Mouse (Mus musculus) heart, embryonic 13.5 days (tissue): ENCODE measurements around the gene Cdc14a. TPM values are rescaled to one million over a fixed set of nuclear protein-coding genes. Genes with fewer than 3 reads are reported as not detected.
A peak's percentile ranks its signal among the peaks of the same experiment; 100 is the strongest.

Source experiments
- ATAC-seq: fragments of 200-750 bp; cut with Nextera tagmentation; 2 replicates; pipeline ENCODE4 v1.8.0; 2017; ENCODE audit warnings: moderate TSS enrichment; ENCODE audit not compliant: insufficient number of reproducible peaks, low FRiP score, low TSS enrichment; ENCODE audit errors: extremely low read depth
- H3K27ac ChIP-seq: fragments of 300-500 bp; sonication (generic); replicated peaks from 2 replicates; pipeline ENCODE4 v1.5.1; 2015; ENCODE audit warnings: moderate library complexity, mild to moderate bottlenecking, inconsistent platforms
- H3K27me3 ChIP-seq: fragments of 300-500 bp; sonication (generic); replicated peaks from 2 replicates; pipeline ENCODE4 v1.6.1; 2015; ENCODE audit warnings: mild to moderate bottlenecking, inconsistent platforms
- H3K36me3 ChIP-seq: fragments of 300-500 bp; sonication (generic); 2 replicates; pipeline ENCODE4 v1.6.1; 2015; ENCODE audit warnings: mild to moderate bottlenecking, inconsistent platforms
- H3K4me1 ChIP-seq: fragments of 300-500 bp; sonication (generic); 2 replicates; pipeline ENCODE4 v1.6.1; 2015; ENCODE audit warnings: inconsistent platforms
- H3K4me2 ChIP-seq: fragments of 300-500 bp; sonication (generic); 2 replicates; pipeline ENCODE4 v1.6.1; 2015; ENCODE audit warnings: inconsistent platforms, mild to moderate bottlenecking, moderate library complexity
- H3K4me3 ChIP-seq: fragments of 300-500 bp; sonication (generic); 2 replicates; pipeline ENCODE4 v1.5.1; 2015; ENCODE audit warnings: moderate library complexity, mild to moderate bottlenecking, inconsistent platforms
- H3K9ac ChIP-seq: fragments of 300-500 bp; sonication (generic); 2 replicates; pipeline ENCODE4 v1.6.1; 2015; ENCODE audit warnings: inconsistent platforms, mild to moderate bottlenecking, moderate library complexity
- H3K9me3 ChIP-seq: fragments of 300-500 bp; sonication (generic); 2 replicates; pipeline ENCODE4 v1.6.1; 2016; ENCODE audit warnings: inconsistent platforms
- WGBS: fragments of 180-500 bp; shearing (Covaris S2); methylation state at CpG from one replicate; pipeline ENCODE4 v1.1.7; 2015; ENCODE audit warnings: mixed read lengths; 5-methylcytosine and 5-hydroxymethylcytosine counted together
- polyA plus RNA-seq: library from polyadenylated mRNA; unstranded; fragments of >200 nt; fragmentation: Nextera tagmentation; extraction: Ambion mirVana; gene quantifications from 2 replicates; pipeline ENCODE4 v1.2.1, GENCODE M21; 2015

The Cdc14a gene
- polyA plus RNA-seq, 1 experiment from 2014 or later = 3.6 TPM

GRCm38 (mm10) chr3:116263977-116264376, 159.9 kb downstream of the Cdc14a start:
- H3K36me3 ChIP-seq = no peaks in the 10 kb centered on the region
- H3K4me1 ChIP-seq = no peaks in the 10 kb centered on the region
- 77% methylated on average over 1 of the region's 1 CpGs for WGBS
- H3K9me3 ChIP-seq = no peaks in the 10 kb centered on the region
- no peak for ATAC-seq
- H3K27ac ChIP-seq = no peak overlapping the region
- H3K4me2 ChIP-seq = no peak overlapping the region
- no peak overlapping the region for H3K9ac ChIP-seq
- H3K27me3 ChIP-seq = no peaks in the 10 kb centered on the region
- no peak overlapping the region for H3K4me3 ChIP-seq

DNA sequence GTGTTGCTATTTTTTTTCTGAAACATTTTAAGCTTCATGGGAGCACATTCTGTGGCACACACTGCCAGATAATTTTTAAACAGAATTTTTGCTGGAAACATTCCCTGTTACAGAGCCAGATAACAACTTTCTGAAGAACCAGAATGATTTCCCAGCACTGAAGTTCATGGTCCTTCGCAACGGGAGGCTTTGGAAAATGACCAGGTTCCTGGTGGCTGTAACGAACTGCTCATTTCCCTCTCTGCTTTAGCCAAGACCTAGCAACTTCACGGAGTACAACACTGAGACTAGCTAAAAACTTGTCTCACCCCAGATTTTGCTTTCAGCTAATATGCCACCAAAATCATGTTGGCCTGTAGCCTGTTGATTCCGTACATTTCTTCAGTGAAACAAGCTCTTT, 160.8 kb downstream of the Cdc14a start:
- Histone ChIP-seq H3K27me3 (no peaks in the 10 kb centered on the region), H3K36me3 (no peaks in the 10 kb centered on the region), H3K27ac (no peak overlapping the region), H3K9me3 (no peaks in the 10 kb centered on the region), H3K4me1 (no peaks in the 10 kb centered on the region), H3K4me3 (no peak overlapping the region), H3K4me2 (no peak overlapping the region), H3K9ac (no peak overlapping the region)
- ATAC-seq = no peak
- WGBS = 71% methylated on average over 5 of the region's 5 CpGs

- Histone ChIP-seq H3K9ac (no peak overlapping the region), H3K27ac (no peak overlapping the region), H3K4me3 (no peak overlapping the region), H3K4me1 (peaks cover 16% of the 10 kb centered on the region), H3K9me3 (no peaks in the 10 kb centered on the region), H3K27me3 (peaks cover 52% of the 10 kb centered on the region), H3K36me3 (no peaks in the 10 kb centered on the region), H3K4me2 (no peak overlapping the region)
- no peak for ATAC-seq
- 55% methylated on average over 5 of the region's 5 CpGs for WGBS
Observed at GRCm38 (mm10) chr3:116256104-116256503, 167.7 kb downstream of the Cdc14a start.

DNA sequence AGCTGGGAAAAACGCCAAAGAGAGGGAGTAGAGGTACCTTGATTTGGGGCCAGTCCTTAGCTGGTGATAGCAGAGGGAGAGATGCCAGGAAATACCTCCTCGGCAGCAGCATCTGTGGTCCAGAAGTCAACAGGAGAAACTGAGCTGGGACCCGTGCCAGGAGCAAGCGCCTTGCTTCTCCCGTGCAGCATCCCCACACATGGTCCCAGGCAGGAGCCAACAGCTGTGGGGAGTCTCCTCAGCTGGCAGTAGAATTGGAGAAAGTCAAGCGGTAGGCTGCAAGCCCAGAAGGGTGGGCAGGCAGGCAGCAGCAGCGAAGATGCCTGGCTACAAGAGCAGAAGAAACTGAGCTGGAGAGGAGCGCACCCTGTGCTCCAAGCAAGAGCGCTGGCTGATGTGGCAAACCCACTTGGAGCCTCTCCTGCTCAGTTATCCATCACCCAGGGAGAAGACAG, 170.7 kb downstream of the Cdc14a start, which contains the start of gene Gpr88:
Gene Gpr88 (minus strand): TSS at position 427 of the 455 bp plus-strand sequence.
- H3K4me2 ChIP-seq = peak within 1 kb of the TSS; percentile 89
- ATAC-seq = no peak
- WGBS = 2% methylated on average over 9 of the region's 9 CpGs
- H3K27ac ChIP-seq = no peak within 1 kb of the TSS
- peak within 1 kb of the TSS; percentile 61 for H3K4me3 ChIP-seq
- H3K36me3 ChIP-seq = no peaks in the 10 kb centered on the region
- peak within 1 kb of the TSS; percentile 57 for H3K9ac ChIP-seq
- H3K27me3 ChIP-seq = peaks cover 81% of the 10 kb centered on the region
- no peaks in the 10 kb centered on the region for H3K9me3 ChIP-seq
- H3K4me1 ChIP-seq = peaks cover 16% of the 10 kb centered on the region

- no peaks in the 10 kb centered on the region for H3K36me3 ChIP-seq
- H3K27ac ChIP-seq = no peak overlapping the region
- H3K27me3 ChIP-seq = peaks cover 86% of the 10 kb centered on the region
- H3K4me3 ChIP-seq = peak overlapping the region; percentile 61
- H3K9ac ChIP-seq = peak overlapping the region; percentile 57
- under 1% methylated on average over 48 of the region's 48 CpGs for WGBS
- H3K9me3 ChIP-seq = no peaks in the 10 kb centered on the region
- ATAC-seq = no peak
- H3K4me1 ChIP-seq = peaks cover 16% of the 10 kb centered on the region
- H3K4me2 ChIP-seq = peak overlapping the region; percentile 89
Observed at GRCm38 (mm10) chr3:116252255-116253040, 171.4 kb downstream of the Cdc14a start.

- no peak for ATAC-seq
- Histone ChIP-seq H3K36me3 (no peaks in the 10 kb centered on the region), H3K4me3 (peak overlapping the region; percentile 61), H3K27ac (no peak overlapping the region), H3K4me1 (peaks cover 16% of the 10 kb centered on the region), H3K9ac (peak overlapping the region; percentile 57), H3K4me2 (peak overlapping the region; percentile 89), H3K9me3 (no peaks in the 10 kb centered on the region), H3K27me3 (peaks cover 93% of the 10 kb centered on the region)
- under 1% methylated on average over 83 of the region's 86 CpGs for WGBS
Observed at GRCm38 (mm10) chr3:116251481-116252254, 172.2 kb downstream of the Cdc14a start.

- H3K4me3 ChIP-seq = no peak overlapping the region
- no peak overlapping the region for H3K9ac ChIP-seq
- no peaks in the 10 kb centered on the region for H3K9me3 ChIP-seq
- H3K4me2 ChIP-seq = no peak overlapping the region
- H3K4me1 ChIP-seq = peaks cover 16% of the 10 kb centered on the region
- WGBS = 80% methylated on average over 2 of the region's 2 CpGs
- H3K27me3 ChIP-seq = peaks cover 85% of the 10 kb centered on the region
- ATAC-seq = no peak
- no peak overlapping the region for H3K27ac ChIP-seq
- no peaks in the 10 kb centered on the region for H3K36me3 ChIP-seq
Observed at GRCm38 (mm10) chr3:116249026-116249425, 174.8 kb downstream of the Cdc14a start.

DNA sequence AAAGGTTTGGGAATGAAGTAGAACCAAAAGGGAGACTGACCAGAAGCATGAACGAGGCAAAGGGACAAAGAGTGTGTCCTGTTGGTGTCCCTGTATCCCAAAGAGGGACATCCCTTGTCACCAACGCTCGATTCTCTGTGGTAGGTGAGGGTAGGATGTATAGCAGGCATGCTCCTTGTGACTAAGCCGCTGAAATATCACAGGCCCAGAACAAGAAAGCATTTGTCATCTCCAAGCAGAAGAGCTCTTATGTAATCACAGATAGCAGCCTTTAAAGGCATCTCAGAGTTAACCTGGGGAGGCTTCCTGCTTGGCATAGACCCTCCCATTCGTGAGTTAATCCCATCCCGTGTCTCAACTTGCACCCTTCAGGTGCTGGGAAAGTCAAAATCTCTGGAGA, 179.4 kb downstream of the Cdc14a start:
- H3K4me1 ChIP-seq = no peaks in the 10 kb centered on the region
- H3K9ac ChIP-seq = no peak overlapping the region
- no peak overlapping the region for H3K4me3 ChIP-seq
- ATAC-seq = no peak
- no peak overlapping the region for H3K27ac ChIP-seq
- H3K9me3 ChIP-seq = no peaks in the 10 kb centered on the region
- H3K4me2 ChIP-seq = no peak overlapping the region
- H3K27me3 ChIP-seq = peaks cover 40% of the 10 kb centered on the region
- no peaks in the 10 kb centered on the region for H3K36me3 ChIP-seq
- 42% methylated on average over 6 of the region's 6 CpGs for WGBS

GRCm38 (mm10) chr3:116242685-116243084, 181.1 kb downstream of the Cdc14a start:
- Histone ChIP-seq H3K27ac (no peak overlapping the region), H3K9me3 (0 out of 2 replicates have a peak, but pooled peaks cover under 1% of the 10 kb centered on the region), H3K27me3 (peaks cover 23% of the 10 kb centered on the region), H3K4me3 (no peak overlapping the region), H3K4me1 (no peaks in the 10 kb centered on the region), H3K9ac (no peak overlapping the region), H3K4me2 (no peak overlapping the region), H3K36me3 (no peaks in the 10 kb centered on the region)
- WGBS = 80% methylated on average over 9 of the region's 9 CpGs
- no peak for ATAC-seq

- Histone ChIP-seq H3K27me3 (no peaks in the 10 kb centered on the region), H3K36me3 (no peaks in the 10 kb centered on the region), H3K27ac (no peak overlapping the region), H3K9me3 (0 out of 2 replicates have a peak, but pooled peaks cover 3% of the 10 kb centered on the region), H3K4me1 (no peaks in the 10 kb centered on the region), H3K4me3 (no peak overlapping the region), H3K4me2 (no peak overlapping the region), H3K9ac (no peak overlapping the region)
- WGBS = 83% methylated on average over 5 of the region's 5 CpGs
- ATAC-seq = no peak
Observed at GRCm38 (mm10) chr3:116237527-116237926, 186.3 kb downstream of the Cdc14a start.

GRCm38 (mm10) chr3:116236856-116237255, 187.0 kb downstream of the Cdc14a start:
- H3K4me3 ChIP-seq = no peak overlapping the region
- no peak for ATAC-seq
- H3K4me1 ChIP-seq = no peaks in the 10 kb centered on the region
- 0 out of 2 replicates have a peak, but pooled peaks cover 3% of the 10 kb centered on the region for H3K9me3 ChIP-seq
- H3K9ac ChIP-seq = no peak overlapping the region
- no peaks in the 10 kb centered on the region for H3K36me3 ChIP-seq
- 68% methylated on average over 4 of the region's 4 CpGs for WGBS
- no peaks in the 10 kb centered on the region for H3K27me3 ChIP-seq
- H3K27ac ChIP-seq = no peak overlapping the region
- H3K4me2 ChIP-seq = no peak overlapping the region
